Mouse (Mus musculus) megakaryocyte, embryonic 14.5 days (primary cell): Measurements from ENCODE around the gene Spopl.

ENCODE experiments used
- FLI1 ChIP-seq: IDR thresholded peaks from 2 replicates; pipeline ENCODE4 v1.6.1; 2012; ENCODE audit warnings: low read length, inconsistent platforms, mixed read lengths
- GATA1 ChIP-seq: IDR thresholded peaks from 3 replicates; pipeline ENCODE4 v1.6.1; 2012; ENCODE audit warnings: mixed read lengths, low read length, inconsistent platforms, borderline replicate concordance

GRCm38 (mm10) chr2:23457452-23457851 lies 114.5 kb downstream of the Spopl start:
- TF ChIP-seq FLI1 (no peak), GATA1 (no peak)
